Mouse (Mus musculus): ENCODE results near the gene Tbl1x.

DNA sequence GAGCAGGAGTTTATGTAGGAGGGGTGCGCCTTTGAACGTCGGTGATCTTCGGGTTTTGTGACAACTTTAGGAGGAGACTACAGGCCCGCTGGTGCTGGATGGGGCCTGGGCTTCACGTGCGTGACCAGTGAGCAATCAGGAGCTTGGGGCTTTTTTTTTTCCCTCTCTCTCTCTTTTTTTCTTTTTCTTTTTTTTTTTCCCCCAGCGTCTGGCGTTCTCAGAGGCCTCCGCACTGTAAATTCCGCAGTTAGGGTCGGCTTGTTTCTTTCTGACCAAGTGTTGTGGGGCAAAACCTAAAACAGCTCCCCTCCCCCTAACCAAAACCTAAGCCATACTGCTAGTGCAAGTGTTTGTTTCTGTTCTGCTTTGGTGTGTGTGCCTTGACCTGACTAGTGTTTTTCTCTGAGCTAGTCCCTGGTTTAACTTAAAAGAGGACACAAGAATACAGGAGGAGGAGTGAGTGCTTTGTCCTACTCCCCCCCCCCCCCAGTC, 1.2 kb downstream of the Tbl1x start:
- no peak for TF ChIP-seq POLR2A (IDR thresholded peaks at IDR 0.05; ENCODE audit: borderline replicate concordance, extremely low read depth, low read depth, low read length)
- no peak for TF ChIP-seq CTCF (IDR thresholded peaks at IDR 0.05; ENCODE audit: insufficient read depth, low read length)
